Mouse (Mus musculus) T-helper 17 cell (primary cell): ENCODE measurements around the gene Ctag2.

Experiments
- in situ Hi-C, 2 experiments: fragments of 300-600 bp; cut with MboI, MseI; formaldehyde crosslinking; loops; 1 replicate in 1 of 2; 2 replicates in 1 of 2; pipeline ENCODE4 v1.15.1; 2025; ENCODE audit warnings: high pct_unique_total_duplicates in 2 of 2

Ctag2 gene

GRCm38 (mm10) chrX:65047344-65047743 is at the start of gene Ctag2:
Ctag2 (plus strand) TSS chrX:65047644.
- in situ Hi-C loops: no loop called here
